Mouse (Mus musculus): ENCODE results near the gene Nfxl1. TPM values are rescaled to one million over a fixed set of nuclear protein-coding genes. Genes with fewer than 3 reads are reported as not detected.

The Nfxl1 gene
- polyA plus RNA-seq, 1 experiment from 2014 or later: 27.4 TPM

- Histone ChIP-seq H3K27ac (ENCODE audit: low read depth, low read length) (no peak overlapping the region), H3K4me1 (ENCODE audit: control insufficient read depth, insufficient read depth, low read length) (no peaks in the 10 kb centered on the region), H3K9me3 (ENCODE audit: control insufficient read depth, low read length) (no peaks in the 10 kb centered on the region), H3K4me3 (ENCODE audit: low read depth, low read length) (no peak overlapping the region), H3K27me3 (ENCODE audit: control insufficient read depth, insufficient read depth, low read length) (no peaks in the 10 kb centered on the region), H3K36me3 (ENCODE audit: control insufficient read depth, insufficient read depth, low read length) (no peaks in the 10 kb centered on the region), H3K4me2 (no peak overlapping the region), H3K9ac (ENCODE audit: low read length) (no peak overlapping the region)
- DNase-seq (ENCODE audit: low spot score, missing footprints) (no peak), ATAC-seq (ENCODE audit: low FRiP score) (no peak)
- WGBS: 83% methylated on average over 7 of the region's 7 CpGs
Measured at GRCm38 (mm10) chr5:72471746-72472145, 87.7 kb downstream of the Nfxl1 start.

GRCm38 (mm10) chr5:72464932-72465331, 94.6 kb downstream of the Nfxl1 start:
- H3K27me3 ChIP-seq (ENCODE audit: control insufficient read depth, insufficient read depth, low read length): no peaks in the 10 kb centered on the region
- 86% methylated on average over 3 of the region's 3 CpGs for WGBS

More at GRCm38 (mm10) chr5:72464932-72465331, 94.6 kb downstream of the Nfxl1 start:
- DNase-seq (ENCODE audit: low spot score, missing footprints): no peak
- no peaks in the 10 kb centered on the region for H3K9me3 ChIP-seq (ENCODE audit: control insufficient read depth, low read length)
- no peak overlapping the region for H3K9ac ChIP-seq (ENCODE audit: low read length)
- no peak overlapping the region for H3K4me3 ChIP-seq (ENCODE audit: low read depth, low read length)
- H3K36me3 ChIP-seq (ENCODE audit: control insufficient read depth, insufficient read depth, low read length): no peaks in the 10 kb centered on the region
- no peak overlapping the region for H3K27ac ChIP-seq (ENCODE audit: low read depth, low read length)
- H3K4me2 ChIP-seq: no peak overlapping the region
- H3K4me1 ChIP-seq (ENCODE audit: control insufficient read depth, insufficient read depth, low read length): no peaks in the 10 kb centered on the region
- no peak for ATAC-seq (ENCODE audit: low FRiP score)

Other genes starting within 250 kb of the Nfxl1 start
- gene Corin, start 55.2 kb downstream of the Nfxl1 start, polyA plus RNA-seq (2014; fragmentation: Nextera tagmentation; extraction: Ambion mirVana): 7.8 and 9.0 TPM in 2 replicates
- gene Zar1, start 21.6 kb upstream of the Nfxl1 start, polyA plus RNA-seq (2014; fragmentation: Nextera tagmentation; extraction: Ambion mirVana): 1.0 and 1.6 TPM in 2 replicates
- gene Gm5868, start 27.9 kb upstream of the Nfxl1 start, polyA plus RNA-seq (2014; fragmentation: Nextera tagmentation; extraction: Ambion mirVana): 6.5 and 6.6 TPM in 2 replicates
- gene Cnga1, start 84.6 kb upstream of the Nfxl1 start, polyA plus RNA-seq (2014; fragmentation: Nextera tagmentation; extraction: Ambion mirVana): not detected in 2 replicates
- gene Nipal1, start 88.1 kb upstream of the Nfxl1 start, polyA plus RNA-seq (2014; fragmentation: Nextera tagmentation; extraction: Ambion mirVana): 0.25 and 0.45 TPM in 2 replicates
- gene Txk, start 193.1 kb upstream of the Nfxl1 start, polyA plus RNA-seq (2014; fragmentation: Nextera tagmentation; extraction: Ambion mirVana): not detected in 2 replicates

Measured in midbrain, embryonic 11.5 days (tissue).